Mouse (Mus musculus) T-cell, adult 2 months (primary cell): ENCODE results near the gene Duxbl2.
"Not testable (repeated sequence)": the region's sequence is repeated elsewhere in the genome, so short reads cannot be mapped to it uniquely, and the experiment has no call there.

Source experiments
- DNase-seq: peaks from one replicate; pipeline ENCODE4 v3.0.0; 2022; ENCODE audit warnings: low spot score

Duxbl2 gene

GRCm38 (mm10) chr14:26118150-26118549 is at the start of gene Duxbl2:
Gene Duxbl2, plus strand, starts transcription at chr14:26118349.
- not testable (repeated sequence) for DNase-seq

DNA sequence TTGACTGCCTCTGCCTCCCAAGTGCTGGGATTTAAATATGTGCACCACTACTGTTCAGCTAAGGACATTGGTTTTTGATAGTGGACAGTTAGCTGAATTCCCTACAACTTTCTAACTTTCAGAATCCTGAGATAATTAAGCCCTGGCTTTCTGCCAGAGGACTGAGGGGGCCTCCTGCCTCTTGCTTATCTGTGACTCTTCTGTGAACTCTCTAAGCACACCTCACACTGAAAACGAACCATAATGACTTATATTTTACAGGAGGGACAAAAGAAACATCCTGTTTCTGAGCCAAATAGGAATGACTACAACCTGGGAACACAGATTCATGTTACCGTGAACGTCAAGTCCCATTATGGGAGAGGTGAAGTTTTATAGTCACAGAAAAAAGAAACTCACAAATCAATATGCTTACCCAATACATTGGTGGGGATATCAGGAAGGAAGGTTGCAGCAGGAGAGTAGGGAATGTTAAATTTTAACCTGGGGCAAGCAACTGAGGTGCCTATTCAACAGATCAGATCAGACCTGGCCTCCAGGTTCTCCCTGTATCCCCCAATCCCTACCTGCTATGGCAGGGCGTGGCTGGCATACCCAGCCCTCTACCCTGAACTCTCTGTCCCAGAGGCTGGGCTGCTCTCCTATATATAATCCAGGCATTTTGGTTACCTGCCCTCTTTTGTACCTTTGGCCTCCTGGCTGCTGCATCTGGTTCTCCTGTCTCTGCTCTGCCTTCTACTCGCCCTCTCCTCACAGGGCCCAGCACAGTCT is 41.3 kb upstream of the Duxbl2 start:
- not testable (repeated sequence) for DNase-seq

- DNase-seq: not testable (repeated sequence)
These were observed 36.9 kb upstream of the Duxbl2 start, which contains the start of gene Cphx2 for GRCm38 (mm10) chr14:26081216-26081615. Gene Cphx2, plus strand, starts transcription at chr14:26081516.

DNA sequence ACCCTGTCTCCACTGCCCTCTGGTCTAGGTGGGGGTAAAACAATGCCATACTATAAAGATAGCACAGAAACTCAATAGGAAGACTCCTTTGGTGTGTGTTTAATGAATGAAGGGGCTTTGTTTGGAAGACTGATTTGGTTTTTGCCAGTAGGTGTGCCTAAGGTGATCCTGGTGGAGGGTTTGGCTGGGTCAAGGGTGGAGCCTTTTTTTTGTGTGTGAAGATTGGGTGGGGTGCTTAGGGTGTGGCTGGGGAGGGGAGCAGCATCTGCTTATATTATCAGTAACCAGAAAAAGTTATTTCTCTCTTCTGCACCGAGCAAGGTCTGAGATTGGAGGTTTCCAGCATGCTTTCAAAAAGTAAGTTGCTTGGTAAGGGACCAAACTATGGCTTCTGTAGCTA is 36.2 kb upstream of the Duxbl2 start, which contains the start of gene Cphx3:
Gene Cphx3, plus strand, starts transcription at position 301 of the 400 bp plus-strand sequence.
- not testable (repeated sequence) for DNase-seq

DNA sequence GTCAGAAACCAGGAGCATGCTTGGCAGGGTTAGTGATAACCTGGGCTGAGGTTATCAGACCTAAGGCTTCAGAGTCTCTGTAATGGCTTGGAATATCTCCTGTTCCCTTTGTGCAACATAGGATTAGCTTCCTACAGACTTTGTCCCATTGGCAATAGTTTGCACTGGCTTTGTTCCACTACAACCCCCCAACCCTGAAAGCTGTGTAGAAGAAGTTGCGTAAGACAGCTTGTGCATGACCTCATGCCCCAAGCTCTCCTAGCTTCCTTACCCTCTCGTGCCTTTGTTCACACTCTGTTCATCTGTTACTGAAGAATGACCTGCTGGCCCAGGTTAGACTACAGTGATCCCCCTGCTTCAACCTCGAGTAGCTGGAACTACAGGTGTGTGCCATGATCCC is 20.5 kb upstream of the Duxbl2 start:
- not testable (repeated sequence) for DNase-seq

DNA sequence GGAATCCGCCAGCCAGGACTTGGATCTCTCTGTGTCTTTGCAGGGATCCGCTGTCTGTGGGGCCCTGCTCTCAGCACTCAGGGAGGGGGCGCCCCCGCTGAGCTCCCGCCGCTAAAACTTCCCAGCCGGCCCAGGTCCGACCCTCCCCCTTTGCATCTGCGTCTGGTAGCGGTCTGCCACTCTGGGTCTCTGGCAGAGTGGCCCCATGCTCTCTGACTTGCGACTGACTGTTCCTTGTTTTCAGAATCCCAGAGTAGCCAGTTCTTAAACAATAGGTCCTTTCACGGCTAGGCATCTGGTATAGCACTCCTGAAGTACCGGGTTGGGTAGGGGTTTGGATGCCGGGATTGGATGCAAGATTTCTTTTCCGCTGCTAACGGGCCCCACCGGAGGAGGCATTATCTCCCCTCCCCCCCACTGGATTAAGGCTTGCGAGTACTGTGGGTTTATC is 426 bp downstream of the Duxbl2 start:
- not testable (repeated sequence) for DNase-seq

GRCm38 (mm10) chr14:26119095-26119494 is 946 bp downstream of the Duxbl2 start:
- DNase-seq: not testable (repeated sequence)

DNA sequence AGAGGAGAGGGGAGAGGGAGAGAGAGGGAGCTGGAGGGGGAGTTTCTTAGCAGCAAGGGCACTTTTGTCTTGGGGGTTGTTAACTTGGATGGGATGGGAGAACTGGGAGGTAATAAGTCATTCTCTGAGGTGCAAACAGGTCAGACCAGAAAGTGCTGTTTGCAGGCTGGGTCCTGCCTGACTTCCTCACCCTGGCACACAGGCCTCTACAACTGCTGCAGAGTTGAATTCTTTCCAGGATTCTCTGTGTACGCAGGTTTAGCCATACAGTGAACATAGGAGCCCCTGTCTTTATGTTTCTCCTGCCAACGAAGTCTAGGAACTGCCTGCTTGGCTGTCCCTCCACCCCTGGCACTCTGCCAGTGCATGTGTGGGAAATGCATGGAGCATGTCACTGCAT is 28.9 kb downstream of the Duxbl2 start:
- DNase-seq: not testable (repeated sequence)

- not testable (repeated sequence) for DNase-seq
These were observed 37.9 kb downstream of the Duxbl2 start for GRCm38 (mm10) chr14:26156032-26156431.

DNA sequence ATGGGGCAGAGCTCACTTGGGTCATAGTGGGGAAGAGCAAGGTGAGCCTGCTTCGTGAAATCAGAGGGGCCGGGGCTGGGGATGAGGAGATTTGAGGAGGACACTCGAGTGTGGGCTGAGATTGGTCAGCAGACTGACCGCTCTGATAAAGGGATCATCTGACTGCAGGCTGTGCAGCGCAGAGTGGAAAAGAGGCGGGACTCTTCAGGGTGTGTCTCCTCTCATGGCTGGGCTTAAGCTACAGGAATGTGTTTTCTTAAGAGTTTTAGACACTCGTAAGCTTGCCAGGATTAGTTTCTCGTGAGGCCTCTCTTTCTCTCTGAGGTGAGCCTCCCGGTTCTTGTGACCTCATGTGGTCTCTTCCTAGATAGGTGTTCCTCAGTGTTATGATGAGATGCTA is 43.0 kb downstream of the Duxbl2 start:
- not testable (repeated sequence) for DNase-seq

DNA sequence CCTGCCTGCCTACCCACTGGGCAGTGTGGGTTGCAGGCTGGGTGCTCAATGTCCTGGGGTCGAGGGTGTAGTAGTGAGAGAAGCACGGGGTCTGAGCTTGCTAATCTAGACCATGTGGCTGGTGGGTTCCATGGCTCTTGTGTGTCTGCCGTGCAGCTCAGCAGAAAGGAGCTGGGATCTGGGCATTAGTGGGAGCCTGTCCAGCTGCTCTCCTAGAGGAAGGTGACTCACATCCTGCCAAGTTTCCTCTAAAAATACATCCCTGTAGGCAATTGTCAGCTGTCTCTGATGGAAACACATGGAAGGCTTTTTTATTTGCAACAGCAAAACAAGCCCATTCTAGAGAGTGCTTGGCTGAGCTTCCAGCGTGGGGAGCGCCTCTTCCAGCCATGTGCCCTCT is 44.3 kb downstream of the Duxbl2 start:
- not testable (repeated sequence) for DNase-seq

- not testable (repeated sequence) for DNase-seq
These were observed 47.1 kb downstream of the Duxbl2 start for GRCm38 (mm10) chr14:26165266-26165665.

DNA sequence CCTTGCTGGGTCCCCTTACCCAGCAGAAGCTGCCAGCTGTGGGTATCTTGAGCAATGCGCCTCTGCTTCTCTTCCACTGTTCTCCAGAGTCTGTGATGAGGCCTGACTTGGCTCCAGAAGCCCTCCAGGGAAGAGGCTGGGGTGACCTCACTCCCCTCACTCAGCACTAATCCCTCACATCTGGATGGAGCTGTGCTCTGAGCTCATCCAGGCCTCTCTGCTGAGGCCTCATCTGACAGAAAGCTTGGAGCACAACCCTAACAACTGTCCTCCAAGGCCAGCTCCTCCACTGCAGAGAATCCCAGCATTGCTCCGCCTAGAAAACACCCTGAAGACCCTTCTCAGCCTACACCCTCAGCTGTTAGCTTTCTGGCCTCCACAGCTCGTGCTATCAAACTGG is 55.8 kb downstream of the Duxbl2 start:
- not testable (repeated sequence) for DNase-seq

DNA sequence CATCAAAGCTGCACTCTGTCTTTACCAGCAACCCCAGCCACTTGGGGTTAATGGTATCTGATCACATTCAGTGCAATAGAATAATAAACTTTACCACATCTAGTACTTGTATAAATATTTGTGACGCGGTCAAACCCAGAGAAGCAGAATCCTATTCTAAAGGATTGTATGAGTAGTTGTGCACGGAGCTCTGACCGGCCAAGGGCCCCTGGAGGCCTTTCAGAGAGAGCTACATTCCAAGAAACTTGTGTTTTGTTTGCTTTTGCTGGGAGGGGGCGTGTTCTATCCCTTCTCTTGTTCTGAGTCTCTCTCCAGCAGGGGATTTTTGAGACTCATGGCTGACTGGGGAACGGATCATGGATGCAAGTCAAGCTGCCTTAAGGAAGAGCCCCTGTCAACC is 56.9 kb downstream of the Duxbl2 start:
- DNase-seq: not testable (repeated sequence)
